Mouse (Mus musculus) ovary, postnatal 36 days (tissue): ENCODE data around the gene Abi3.

Source experiments
- DNase-seq: peaks from one replicate; pipeline ENCODE4 v3.0.0; 2022; ENCODE audit warnings: low spot score, mixed read lengths

The Abi3 gene

DNA sequence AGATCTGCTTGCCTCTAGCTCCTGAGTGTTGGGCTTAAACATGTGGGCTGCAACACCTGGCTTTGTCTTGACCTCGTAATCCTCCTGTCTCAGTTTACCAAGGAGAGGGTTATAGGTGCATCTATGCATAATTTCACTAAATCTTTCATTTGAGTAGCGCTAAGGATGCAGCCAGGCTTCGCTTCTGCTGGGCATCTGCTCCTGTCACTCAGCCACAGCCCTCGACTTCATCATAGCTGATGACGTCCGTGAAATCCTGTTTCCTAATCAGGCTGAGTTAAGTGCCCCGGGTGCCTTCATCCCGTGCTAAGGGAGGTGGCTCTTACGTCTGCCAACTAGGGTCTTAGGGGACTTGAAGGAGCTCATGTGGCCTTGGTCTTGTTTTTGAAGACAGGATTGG lies 58.3 kb downstream of the Abi3 start:
- DNase-seq, result no peak

DNA sequence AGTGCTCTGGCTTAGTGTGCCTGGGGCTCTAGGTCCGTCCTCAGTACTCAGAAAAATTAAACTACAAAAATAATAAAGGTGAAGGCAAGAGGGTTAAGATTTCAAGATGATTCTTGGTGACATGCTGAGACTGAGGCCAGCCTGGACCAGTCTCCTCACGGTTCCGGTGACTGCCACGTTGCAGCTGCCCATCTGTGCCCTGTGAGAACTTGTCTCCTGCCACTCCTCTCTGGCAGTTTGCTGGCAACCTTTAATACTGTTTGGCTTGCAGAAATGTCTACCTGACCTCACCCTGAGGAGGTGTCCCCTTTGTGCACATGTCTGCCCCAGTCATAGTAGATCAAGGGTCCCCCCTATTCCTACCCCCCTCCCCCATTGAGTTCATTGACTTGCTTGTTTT lies 58.8 kb downstream of the Abi3 start:
- no peak for DNase-seq

DNA sequence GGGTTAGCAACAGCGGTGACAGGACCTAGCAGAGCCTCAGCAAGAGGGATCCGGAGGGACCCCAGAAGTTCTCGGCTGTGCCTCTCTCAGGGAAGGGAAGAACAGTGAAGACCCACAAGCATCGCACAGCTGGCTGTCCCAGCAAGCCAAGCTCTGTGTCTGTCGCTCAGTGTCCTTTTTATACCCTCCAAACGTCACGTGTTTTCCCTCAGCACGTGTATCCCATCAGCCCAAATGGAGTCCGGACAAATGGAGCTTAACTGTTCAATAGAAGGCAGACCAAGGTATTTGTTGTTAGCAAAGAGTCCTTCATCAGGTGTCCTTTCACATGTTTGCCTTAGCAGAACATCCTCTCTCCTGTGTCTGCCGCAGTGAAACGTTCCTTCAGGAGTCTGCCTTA lies 60.7 kb downstream of the Abi3 start:
- no peak for DNase-seq

DNA sequence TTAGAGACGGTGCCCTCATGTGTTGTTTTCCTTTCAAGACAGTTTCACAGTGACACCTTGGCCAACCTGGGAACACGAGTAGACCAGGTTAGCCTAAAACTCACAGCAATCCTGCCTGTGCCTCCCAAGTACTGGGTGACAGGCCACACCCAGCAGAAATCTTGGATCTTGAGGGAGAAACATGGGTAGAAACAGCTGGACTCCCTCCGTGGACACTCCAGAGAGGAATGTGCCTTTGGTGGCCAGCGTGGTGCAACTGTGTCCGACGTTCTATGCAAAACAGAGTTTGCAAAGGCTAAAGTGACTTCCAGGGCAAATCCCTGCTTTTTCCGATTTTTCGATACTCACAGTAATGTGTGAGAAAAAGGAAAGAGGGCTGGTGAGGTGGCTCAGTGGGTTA lies 61.8 kb downstream of the Abi3 start:
- DNase-seq, result no peak
